Mouse (Mus musculus): ENCODE results near the gene Mark4.

DNA sequence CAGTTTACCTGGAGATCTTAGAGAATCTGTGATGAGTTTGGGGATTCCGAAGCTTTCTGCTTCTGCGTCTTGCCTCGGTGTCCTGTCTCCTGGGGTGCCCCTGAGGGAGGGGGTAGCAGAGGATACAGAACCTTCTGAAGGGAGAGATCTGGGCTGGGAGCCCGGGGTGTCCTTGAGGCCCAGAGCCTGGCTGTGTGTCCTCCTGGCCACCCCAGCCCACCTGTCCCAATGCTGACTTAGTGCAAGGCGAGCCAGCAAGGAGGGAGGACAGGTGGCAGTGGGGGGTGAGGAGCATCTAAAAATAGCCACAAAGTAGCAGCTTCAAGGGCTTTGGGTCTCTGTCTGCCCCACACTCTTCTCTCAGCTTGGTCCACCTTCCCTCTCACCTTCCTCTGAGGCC is 46.8 kb downstream of the Mark4 start:
- TF ChIP-seq CTCF (IDR thresholded peaks at IDR 0.05; ENCODE audit: low read depth) = no peak
- no peak for TF ChIP-seq EP300 (optimal IDR thresholded peaks at IDR 0.05)

Data from stomach, postnatal 0 days (tissue).